Mouse (Mus musculus) thymus, adult 2 months (tissue): ENCODE data around the gene Ino80b.

Source experiments
- CTCF ChIP-seq: fragments of 200-500 bp; IDR thresholded peaks from 2 replicates; pipeline ENCODE4 v1.5.1; 2012; ENCODE audit warnings: mild to moderate bottlenecking, control low read depth, low read length, moderate library complexity, borderline replicate concordance; ENCODE audit not compliant: control insufficient read depth, poor library complexity, insufficient read depth; ENCODE audit errors: extremely low read depth
- POLR2A ChIP-seq: fragments of 200-500 bp; IDR thresholded peaks from 2 replicates; pipeline ENCODE4 v1.6.1; 2012; ENCODE audit warnings: mild to moderate bottlenecking, low read length, control low read depth, moderate library complexity; ENCODE audit not compliant: control insufficient read depth, poor library complexity, insufficient read depth; ENCODE audit errors: extremely low read depth

DNA sequence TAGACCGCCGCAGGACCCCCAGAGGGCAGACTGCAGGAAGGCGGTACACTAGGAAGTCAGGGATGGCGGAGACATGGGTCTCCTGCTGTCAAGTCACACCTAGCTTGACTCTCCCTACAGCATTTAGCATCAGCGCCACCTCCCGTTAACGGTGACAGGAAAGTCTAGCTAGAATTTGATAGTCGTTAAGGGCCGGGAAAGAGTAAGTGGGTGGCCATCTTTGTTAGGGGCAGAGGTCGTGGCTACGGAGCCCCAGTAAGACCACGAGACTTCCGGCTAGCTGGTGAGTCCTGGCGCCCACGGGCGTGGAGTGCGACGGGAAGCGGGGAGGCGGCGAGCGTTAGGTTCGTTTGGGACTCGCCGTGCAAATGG is 23.9 kb downstream of the Ino80b start, which contains the start of the genes Ccdc142 and Gm42688:
- TF ChIP-seq CTCF (no peak), POLR2A (0 out of 2 replicates have a peak, but pooled peaks have one; percentile 36)
